Mouse (Mus musculus) liver, embryonic 16.5 days (tissue): ENCODE measurements around the gene Tbx18. TPM values are rescaled to one million over a fixed set of nuclear protein-coding genes. Genes with fewer than 3 reads are reported as not detected.

Experiments used
- ATAC-seq: fragments of 200-750 bp; cut with Nextera tagmentation; 2 replicates; pipeline ENCODE4 v1.8.0; 2017; ENCODE audit warnings: low read depth, mild to moderate bottlenecking, moderate number of reproducible peaks, moderate library complexity
- H3K27ac ChIP-seq: fragments of 300-500 bp; sonication (generic); 2 replicates; pipeline ENCODE4 v1.5.1; 2014; ENCODE audit warnings: mild to moderate bottlenecking, low read length
- H3K27me3 ChIP-seq: fragments of 300-500 bp; sonication (generic); 2 replicates; pipeline ENCODE4 v1.6.1; 2014; ENCODE audit warnings: low read depth, low read length, mixed read lengths; ENCODE audit not compliant: control insufficient read depth, insufficient read depth
- H3K36me3 ChIP-seq: fragments of 300-500 bp; sonication (generic); 2 replicates; pipeline ENCODE4 v1.6.1; 2014; ENCODE audit warnings: mild to moderate bottlenecking; ENCODE audit not compliant: control insufficient read depth, insufficient read depth
- H3K4me1 ChIP-seq: fragments of 300-500 bp; sonication (generic); 2 replicates; pipeline ENCODE4 v1.6.1; 2014; ENCODE audit warnings: low read depth, low read length, mixed read lengths; ENCODE audit not compliant: control insufficient read depth
- H3K4me2 ChIP-seq: fragments of 300-500 bp; sonication (generic); 2 replicates; pipeline ENCODE4 v1.6.1; 2014; ENCODE audit warnings: low read depth, low read length, mixed read lengths
- H3K4me3 ChIP-seq: fragments of 300-500 bp; sonication (generic); 2 replicates; pipeline ENCODE4 v1.5.1; 2014; ENCODE audit warnings: low read depth, mild to moderate bottlenecking, low read length
- H3K9ac ChIP-seq: fragments of 300-500 bp; sonication (generic); 2 replicates; pipeline ENCODE4 v1.6.1; 2014; ENCODE audit warnings: low read depth, low read length
- H3K9me3 ChIP-seq: fragments of 300-500 bp; sonication (generic); replicated peaks from 2 replicates; pipeline ENCODE4 v1.6.1; 2016; ENCODE audit warnings: low read length; ENCODE audit not compliant: control insufficient read depth
- WGBS: fragments of 180-500 bp; shearing (Covaris S2); extraction: QIAGEN DNeasy Blood & Tissue Kit; methylation state at CpG from one replicate; pipeline ENCODE4 v1.1.7; 2014; ENCODE audit not compliant: insufficient replicate concordance; 5-methylcytosine and 5-hydroxymethylcytosine counted together
- polyA plus RNA-seq: library from polyadenylated mRNA; unstranded; fragments of >200 nt; fragmentation: Nextera tagmentation; extraction: Ambion mirVana; gene quantifications from 2 replicates; pipeline ENCODE4 v1.2.1, GENCODE M21; 2015

Gene Tbx18
- polyA plus RNA-seq, 1 experiment from 2014 or later: not detected

DNA sequence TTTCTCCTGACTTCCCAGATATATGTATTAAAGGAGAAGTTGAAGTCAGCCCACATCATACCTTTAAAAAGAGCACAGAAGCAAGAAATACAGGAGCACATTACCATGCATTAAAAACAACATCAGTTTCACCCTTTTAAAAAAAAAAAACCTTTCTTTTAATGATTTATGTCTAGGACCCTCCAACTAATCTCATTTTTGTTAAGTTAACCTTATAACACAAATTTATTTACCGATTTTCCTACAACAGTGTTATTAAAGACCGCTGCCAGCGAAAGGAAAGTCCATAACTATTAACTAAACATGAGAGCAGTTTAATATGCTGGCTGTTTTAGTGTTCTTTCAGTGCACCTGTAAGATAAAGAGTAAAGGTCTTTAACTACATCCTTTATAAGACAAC is 3.0 kb downstream of the Tbx18 start:
- H3K4me3 ChIP-seq: no peak overlapping the region
- ATAC-seq: no peak
- no peak overlapping the region for H3K9ac ChIP-seq
- no peaks in the 10 kb centered on the region for H3K36me3 ChIP-seq
- H3K27me3 ChIP-seq: peaks cover 52% of the 10 kb centered on the region
- no peaks in the 10 kb centered on the region for H3K9me3 ChIP-seq
- 12% methylated on average over 3 of the region's 3 CpGs for WGBS
- H3K4me1 ChIP-seq: peaks cover 3% of the 10 kb centered on the region
- H3K27ac ChIP-seq: no peak overlapping the region
- no peak overlapping the region for H3K4me2 ChIP-seq

DNA sequence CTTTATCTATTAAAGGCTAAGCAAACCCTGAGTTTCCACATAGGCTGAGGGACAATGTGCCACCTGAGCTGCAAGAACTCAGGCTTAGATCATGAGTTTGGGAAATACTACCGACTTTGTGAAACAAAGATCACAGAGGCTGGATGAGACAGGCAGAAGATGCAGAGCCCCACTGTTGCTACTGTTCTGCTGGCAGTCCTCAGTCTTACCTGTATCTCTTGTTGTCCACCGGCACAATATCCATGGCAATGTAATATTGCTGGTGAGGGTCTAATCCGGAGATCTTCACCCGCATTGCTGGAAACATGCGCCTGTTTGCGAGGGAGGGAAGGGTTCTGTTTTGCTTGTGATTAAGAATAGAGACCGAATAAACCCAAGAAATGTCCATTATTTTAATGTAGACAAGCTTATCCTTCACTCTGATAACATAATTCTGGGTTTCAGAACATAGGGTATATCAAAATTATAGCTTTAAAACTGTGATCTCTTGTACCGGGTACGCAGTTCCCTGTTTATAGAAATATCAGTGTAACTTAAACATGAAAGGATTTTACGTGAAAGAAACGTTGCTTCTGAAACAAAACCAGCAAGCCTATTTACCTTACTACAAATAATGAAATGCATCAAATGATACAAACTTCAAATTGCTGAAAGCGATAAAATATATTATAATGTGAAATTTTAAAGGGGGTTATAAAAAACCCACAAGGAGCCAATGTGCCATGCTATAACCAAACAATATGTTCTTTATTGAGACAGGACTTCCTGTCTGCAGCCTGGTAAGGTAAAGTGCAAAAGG is 3.7 kb downstream of the Tbx18 start:
- Histone ChIP-seq H3K27ac (no peak overlapping the region), H3K9me3 (no peaks in the 10 kb centered on the region), H3K27me3 (peaks cover 45% of the 10 kb centered on the region), H3K4me3 (no peak overlapping the region), H3K9ac (no peak overlapping the region), H3K4me2 (no peak overlapping the region), H3K4me1 (peaks cover 3% of the 10 kb centered on the region), H3K36me3 (no peaks in the 10 kb centered on the region)
- 9% methylated on average over 12 of the region's 12 CpGs for WGBS
- no peak for ATAC-seq

DNA sequence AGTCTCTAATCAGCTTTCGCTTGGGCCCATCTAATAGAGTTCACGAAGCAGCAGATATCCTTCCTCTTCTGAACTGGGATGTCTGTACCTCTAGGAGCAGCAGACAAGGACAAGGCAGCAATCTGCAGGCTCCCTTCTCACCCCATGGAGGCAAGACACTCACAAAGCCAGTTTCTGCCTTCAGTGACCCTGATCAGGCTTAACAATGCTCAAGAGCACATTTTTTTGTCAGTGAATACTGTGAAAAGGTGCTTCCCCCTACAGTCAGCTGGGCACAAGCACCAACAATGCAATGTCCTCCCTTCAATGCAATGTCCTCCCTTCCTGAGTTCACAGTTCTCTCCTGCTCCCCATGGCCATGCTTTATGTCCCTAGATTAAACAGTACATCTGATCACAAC is 9.3 kb downstream of the Tbx18 start:
- Histone ChIP-seq H3K27ac (no peak overlapping the region), H3K4me3 (no peak overlapping the region), H3K9me3 (no peaks in the 10 kb centered on the region), H3K4me1 (no peaks in the 10 kb centered on the region), H3K4me2 (no peak overlapping the region), H3K36me3 (no peaks in the 10 kb centered on the region), H3K27me3 (peaks cover 3% of the 10 kb centered on the region), H3K9ac (no peak overlapping the region)
- WGBS: 38% methylated on average over 2 of the region's 2 CpGs
- ATAC-seq: no peak

DNA sequence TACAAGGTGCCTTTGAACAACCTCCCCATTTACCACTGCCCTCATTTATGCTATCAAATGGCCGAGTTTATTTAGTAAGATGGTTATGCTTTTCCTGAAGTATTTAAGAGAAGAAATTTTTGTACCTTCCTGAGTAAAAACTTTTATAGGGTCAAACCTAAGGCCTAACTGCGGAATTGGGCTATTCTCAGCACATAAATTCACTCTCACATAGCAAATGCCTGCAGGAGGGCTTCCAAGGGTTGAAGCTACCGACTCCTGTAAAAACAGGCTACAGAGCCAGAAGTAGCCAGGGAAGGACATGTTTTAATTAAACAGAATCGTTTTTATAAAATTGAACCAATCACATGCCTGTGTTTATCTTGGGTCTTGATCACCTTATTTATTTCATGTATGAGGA is 20.7 kb downstream of the Tbx18 start:
- H3K4me3 ChIP-seq: no peak overlapping the region
- no peaks in the 10 kb centered on the region for H3K4me1 ChIP-seq
- no peak overlapping the region for H3K27ac ChIP-seq
- no peak overlapping the region for H3K9ac ChIP-seq
- no peaks in the 10 kb centered on the region for H3K36me3 ChIP-seq
- ATAC-seq: no peak
- 48% methylated on average over 4 of the region's 4 CpGs for WGBS
- H3K9me3 ChIP-seq: no peaks in the 10 kb centered on the region
- H3K27me3 ChIP-seq: no peaks in the 10 kb centered on the region
- no peak overlapping the region for H3K4me2 ChIP-seq

DNA sequence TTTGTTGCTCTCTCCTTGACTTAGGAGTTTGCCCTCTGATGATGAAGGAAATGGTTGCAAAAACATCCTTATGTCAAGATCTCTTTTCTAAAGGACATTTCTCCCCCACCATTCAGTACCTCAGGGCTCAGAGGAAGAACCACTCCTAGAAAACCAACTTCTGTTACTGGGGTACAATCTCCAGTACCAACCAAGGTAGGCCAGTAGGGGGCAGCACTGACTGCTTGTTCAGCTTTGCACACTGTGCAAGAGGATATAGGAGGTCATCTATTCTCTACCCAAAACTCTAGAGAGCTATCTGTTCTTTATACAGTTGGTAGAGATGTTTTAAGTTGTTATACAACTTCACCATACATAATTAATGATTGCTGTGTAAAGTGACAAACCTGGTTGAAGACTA is 22.9 kb downstream of the Tbx18 start:
- Histone ChIP-seq H3K4me1 (no peaks in the 10 kb centered on the region), H3K36me3 (no peaks in the 10 kb centered on the region), H3K9me3 (no peaks in the 10 kb centered on the region), H3K27ac (no peak overlapping the region), H3K4me2 (no peak overlapping the region), H3K4me3 (no peak overlapping the region), H3K27me3 (no peaks in the 10 kb centered on the region), H3K9ac (no peak overlapping the region)
- ATAC-seq: no peak

DNA sequence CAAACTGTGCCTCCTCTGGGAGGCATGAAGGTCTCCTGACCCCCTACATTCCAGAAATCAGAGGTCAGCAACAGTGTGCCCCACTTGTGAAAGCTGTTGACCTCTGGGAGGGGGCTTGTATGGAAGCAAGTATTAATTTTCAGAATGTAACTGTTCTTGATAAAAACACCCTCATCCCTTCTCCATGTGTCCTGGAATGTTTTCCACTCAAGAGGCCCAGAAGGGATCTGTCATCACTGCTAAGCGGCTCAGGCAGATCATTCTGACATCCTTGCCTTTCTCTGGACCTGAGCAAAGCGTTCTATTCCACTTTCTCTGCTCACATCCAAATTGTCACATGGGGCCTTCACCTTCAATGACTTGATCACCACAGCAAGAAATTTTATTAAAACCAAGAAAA is 28.8 kb downstream of the Tbx18 start:
- no peaks in the 10 kb centered on the region for H3K4me1 ChIP-seq
- no peaks in the 10 kb centered on the region for H3K27me3 ChIP-seq
- H3K27ac ChIP-seq: no peak overlapping the region
- H3K36me3 ChIP-seq: no peaks in the 10 kb centered on the region
- no peak overlapping the region for H3K4me2 ChIP-seq
- H3K9ac ChIP-seq: no peak overlapping the region
- WGBS: 64% methylated on average over 2 of the region's 2 CpGs
- H3K9me3 ChIP-seq: no peaks in the 10 kb centered on the region
- ATAC-seq: no peak
- no peak overlapping the region for H3K4me3 ChIP-seq

DNA sequence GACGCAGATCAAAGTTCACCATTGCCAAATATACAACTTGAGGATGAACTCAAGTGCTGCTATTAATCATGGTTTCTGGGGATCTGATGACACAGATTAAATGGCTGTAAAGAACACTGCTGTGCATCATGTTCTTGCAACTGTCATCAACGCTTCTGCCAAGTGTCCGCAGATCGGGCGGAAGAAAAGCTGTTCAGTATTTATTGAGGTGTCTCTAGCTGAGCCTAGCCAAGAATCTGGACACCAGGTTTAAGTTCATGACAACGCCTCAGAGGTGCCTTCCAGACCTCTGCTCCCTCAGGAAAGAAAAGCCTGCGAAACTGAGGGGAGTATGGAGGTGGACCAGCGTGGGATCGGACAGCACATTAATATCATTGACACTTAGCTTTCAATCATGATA is 44.1 kb downstream of the Tbx18 start:
- no peaks in the 10 kb centered on the region for H3K9me3 ChIP-seq
- no peak overlapping the region for H3K4me3 ChIP-seq
- no peak overlapping the region for H3K9ac ChIP-seq
- no peak for ATAC-seq
- H3K36me3 ChIP-seq: no peaks in the 10 kb centered on the region
- no peaks in the 10 kb centered on the region for H3K4me1 ChIP-seq
- 72% methylated on average over 9 of the region's 9 CpGs for WGBS
- no peak overlapping the region for H3K27ac ChIP-seq
- H3K4me2 ChIP-seq: no peak overlapping the region
- no peaks in the 10 kb centered on the region for H3K27me3 ChIP-seq

DNA sequence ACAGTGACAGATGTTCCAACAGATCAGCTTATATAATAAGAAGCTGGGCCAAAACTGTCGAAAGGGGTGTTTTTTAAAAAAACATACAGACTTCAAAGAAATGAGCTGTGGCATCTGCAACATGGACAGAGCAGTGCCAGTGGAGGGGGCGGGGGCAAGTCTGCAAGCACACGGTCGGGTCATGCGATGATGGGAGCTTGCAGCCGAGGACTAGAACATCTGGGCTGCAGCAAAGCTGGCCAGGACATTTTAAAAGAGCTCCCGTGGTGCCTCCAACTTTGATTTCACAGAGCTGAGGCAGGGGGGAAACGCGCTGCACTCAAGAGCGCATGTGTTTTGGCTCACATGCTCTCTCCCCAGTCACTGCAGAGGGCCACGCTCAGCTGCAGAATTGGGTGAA is 48.8 kb downstream of the Tbx18 start:
- no peak overlapping the region for H3K9ac ChIP-seq
- H3K27ac ChIP-seq: no peak overlapping the region
- no peaks in the 10 kb centered on the region for H3K36me3 ChIP-seq
- H3K4me1 ChIP-seq: no peaks in the 10 kb centered on the region
- no peaks in the 10 kb centered on the region for H3K9me3 ChIP-seq
- H3K4me3 ChIP-seq: no peak overlapping the region
- H3K27me3 ChIP-seq: no peaks in the 10 kb centered on the region
- H3K4me2 ChIP-seq: no peak overlapping the region
- ATAC-seq: no peak
- 71% methylated on average over 11 of the region's 11 CpGs for WGBS
